Mouse (Mus musculus) heart, adult 2 months (tissue): ENCODE data around the gene Pik3cb. TPM values are rescaled to one million over a fixed set of nuclear protein-coding genes. Genes with fewer than 3 reads are reported as not detected.

Experiments used
- DNase-seq, 2 experiments: peaks; one replicate each; pipeline ENCODE4 v3.0.0; 2021
- H3K27ac ChIP-seq: fragments of 200-600 bp; 2 replicates; pipeline ENCODE4 v1.8.1; 2022
- H3K27me3 ChIP-seq: fragments of 200-500 bp; 2 replicates; pipeline ENCODE4 v1.6.1; 2012; ENCODE audit warnings: mild to moderate bottlenecking, low read length, inconsistent platforms, mixed read lengths; ENCODE audit not compliant: control insufficient read depth, insufficient read depth
- H3K36me3 ChIP-seq: fragments of 200-500 bp; 2 replicates; pipeline ENCODE4 v1.6.1; 2012; ENCODE audit warnings: low read length, inconsistent platforms; ENCODE audit not compliant: control insufficient read depth, insufficient read depth
- H3K4me1 ChIP-seq: fragments of 200-500 bp; 2 replicates; pipeline ENCODE4 v1.6.1; 2011; ENCODE audit warnings: low read length; ENCODE audit not compliant: control insufficient read depth, insufficient read depth
- H3K4me3 ChIP-seq: fragments of 200-600 bp; 2 replicates; pipeline ENCODE4 v1.8.1; 2022
- H3K79me2 ChIP-seq: fragments of 200-500 bp; replicated peaks from 2 replicates; pipeline ENCODE4 v1.6.1; 2012; ENCODE audit warnings: mild to moderate bottlenecking, inconsistent platforms, low read length, moderate library complexity, mixed read lengths; ENCODE audit not compliant: control insufficient read depth, insufficient read depth
- H3K9ac ChIP-seq: fragments of 200-500 bp; 2 replicates; pipeline ENCODE4 v1.6.1; 2012; ENCODE audit warnings: low read depth, mild to moderate bottlenecking, control low read depth, inconsistent platforms, low read length, mixed read lengths
- CTCF ChIP-seq: fragments of 200-600 bp; IDR thresholded peaks from 2 replicates; pipeline ENCODE4 v1.8.1; 2022; ENCODE audit warnings: antibody characterized with exemption, mild to moderate bottlenecking, moderate library complexity
- EP300 ChIP-seq: fragments of 200-500 bp; IDR thresholded peaks from 2 replicates; pipeline ENCODE4 v1.6.1; 2011; ENCODE audit warnings: low read depth, low read length, control low read depth; ENCODE audit not compliant: insufficient read depth
- POLR2A ChIP-seq: fragments of 200-500 bp; IDR thresholded peaks from 2 replicates; pipeline ENCODE4 v1.6.1; 2011; ENCODE audit warnings: mild to moderate bottlenecking, low read depth, low read length, control low read depth; ENCODE audit not compliant: insufficient read depth
- WGBS: fragments of 180-500 bp; shearing (Covaris S2); methylation state at CpG from one replicate; pipeline ENCODE4 v1.1.7; 2018; 5-methylcytosine and 5-hydroxymethylcytosine counted together
- intact Hi-C: fragments of 180-260 bp; cut with DNase I; formaldehyde crosslinking; loops from one replicate; pipeline ENCODE4 v1.15.1; 2025
- polyA plus RNA-seq: library from polyadenylated mRNA; depleted of rRNA; stranded (reverse); fragments of >200 nt; gene quantifications from 2 replicates; pipeline ENCODE4 v1.2.3, GENCODE M21; 2012
- total RNA-seq, 2 experiments: library from RNA; stranded (reverse); gene quantifications; 2 replicates each; pipeline ENCODE4 v1.2.3; 2021

The Pik3cb gene
- total and polyA plus RNA-seq, 3 experiments: 2.6 to 10.8 (median 10.0) TPM

GRCm38 (mm10) chr9:99131951-99132470 lies 8.4 kb downstream of the Pik3cb start:
- no peak overlapping the region for H3K4me3 ChIP-seq
- H3K36me3 ChIP-seq: peaks cover 2% of the 10 kb centered on the region; the same call in 1 of the 2 replicates
- peaks cover 2% of the 10 kb centered on the region; the same call in 1 of the 2 replicates for H3K4me1 ChIP-seq
- 48% methylated on average over 3 of the region's 3 CpGs for WGBS
- no peak for DNase-seq
- H3K27me3 ChIP-seq: no peaks in the 10 kb centered on the region
- intact Hi-C loops: no loop called here
- TF ChIP-seq CTCF: no peak
- TF ChIP-seq EP300: no peak
- TF ChIP-seq POLR2A: no peak
- H3K9ac ChIP-seq: no peak overlapping the region
- no peak overlapping the region for H3K27ac ChIP-seq
- H3K79me2 ChIP-seq: peaks cover 8% of the 10 kb centered on the region

- Histone ChIP-seq H3K36me3 (peaks cover 2% of the 10 kb centered on the region; the same call in 1 of the 2 replicates), H3K4me1 (peaks cover 2% of the 10 kb centered on the region; the same call in 1 of the 2 replicates), H3K27ac (no peak overlapping the region), H3K79me2 (peaks cover 11% of the 10 kb centered on the region), H3K4me3 (no peak overlapping the region), H3K9ac (no peak overlapping the region), H3K27me3 (no peaks in the 10 kb centered on the region)
- TF ChIP-seq CTCF (no peak), EP300 (no peak), POLR2A (no peak)
- no peak for DNase-seq
- 80% methylated on average over 4 of the region's 4 CpGs for WGBS
- intact Hi-C loops: no loop called here
Observed at GRCm38 (mm10) chr9:99131119-99131518, 9.3 kb downstream of the Pik3cb start.

GRCm38 (mm10) chr9:99127578-99127977 lies 12.8 kb downstream of the Pik3cb start:
- Histone ChIP-seq H3K27me3 (no peaks in the 10 kb centered on the region), H3K4me3 (no peak overlapping the region), H3K36me3 (peaks cover 2% of the 10 kb centered on the region; the same call in 1 of the 2 replicates), H3K4me1 (peaks cover 2% of the 10 kb centered on the region; the same call in 1 of the 2 replicates), H3K79me2 (peaks cover 11% of the 10 kb centered on the region), H3K9ac (no peak overlapping the region), H3K27ac (no peak overlapping the region)
- intact Hi-C loops: no loop called here
- 80% methylated on average over 7 of the region's 7 CpGs for WGBS
- TF ChIP-seq POLR2A (no peak), CTCF (no peak), EP300 (no peak)
- DNase-seq: no peak

- 70% methylated on average over 4 of the region's 4 CpGs for WGBS
- TF ChIP-seq EP300: no peak
- no peak for TF ChIP-seq CTCF
- TF ChIP-seq POLR2A: no peak
- Histone ChIP-seq H3K27ac (no peak overlapping the region), H3K9ac (no peak overlapping the region), H3K36me3 (no peaks in the 10 kb centered on the region), H3K27me3 (no peaks in the 10 kb centered on the region), H3K4me1 (peaks cover 3% of the 10 kb centered on the region; the same call in 1 of the 2 replicates), H3K4me3 (no peak overlapping the region), H3K79me2 (peaks cover 7% of the 10 kb centered on the region)
- intact Hi-C loops: no loop called here
- no peak for DNase-seq
Observed at GRCm38 (mm10) chr9:99122749-99123148, 17.7 kb downstream of the Pik3cb start.

GRCm38 (mm10) chr9:99112409-99112808 lies 28.0 kb downstream of the Pik3cb start:
- Histone ChIP-seq H3K9ac (no peak overlapping the region), H3K27ac (no peak overlapping the region), H3K27me3 (no peaks in the 10 kb centered on the region), H3K4me1 (peaks cover 1% of the 10 kb centered on the region), H3K4me3 (no peak overlapping the region), H3K36me3 (no peaks in the 10 kb centered on the region), H3K79me2 (no peaks in the 10 kb centered on the region)
- TF ChIP-seq EP300 (no peak), POLR2A (no peak), CTCF (no peak)
- 78% methylated on average over 12 of the region's 12 CpGs for WGBS
- intact Hi-C loops: no loop called here
- DNase-seq: no peak

- TF ChIP-seq CTCF: no peak
- TF ChIP-seq POLR2A: no peak
- TF ChIP-seq EP300: no peak
- intact Hi-C loops: no loop called here
- 74% methylated on average over 1 of the region's 1 CpGs for WGBS
- no peak overlapping the region for H3K9ac ChIP-seq
- no peak for DNase-seq
- no peak overlapping the region for H3K4me3 ChIP-seq
- H3K36me3 ChIP-seq: no peaks in the 10 kb centered on the region
- no peaks in the 10 kb centered on the region for H3K79me2 ChIP-seq
- H3K4me1 ChIP-seq: peaks cover 1% of the 10 kb centered on the region
- no peaks in the 10 kb centered on the region for H3K27me3 ChIP-seq
- no peak overlapping the region for H3K27ac ChIP-seq
Observed at GRCm38 (mm10) chr9:99111085-99111484, 29.3 kb downstream of the Pik3cb start.
